Mouse (Mus musculus) embryonic facial prominence, embryonic 14.5 days (tissue): Measurements from ENCODE around the gene Rusc1. TPM values are rescaled to one million over a fixed set of nuclear protein-coding genes. Genes with fewer than 3 reads are reported as not detected.

Experiments
- ATAC-seq: fragments of 200-750 bp; cut with Nextera tagmentation; 2 replicates; pipeline ENCODE4 v1.8.0; 2017; ENCODE audit warnings: low read depth, moderate number of reproducible peaks, moderate TSS enrichment
- DNase-seq: peaks from one replicate; pipeline ENCODE4 v3.0.0-alpha.2; 2015; ENCODE audit warnings: low spot score
- H3K27ac ChIP-seq: fragments of 300-500 bp; sonication (generic); replicated peaks from 2 replicates; pipeline ENCODE4 v1.5.1; 2014; ENCODE audit warnings: low read depth, mild to moderate bottlenecking, low read length, moderate library complexity
- H3K27me3 ChIP-seq: fragments of 300-500 bp; sonication (generic); replicated peaks from 2 replicates; pipeline ENCODE4 v1.6.1; 2014; ENCODE audit warnings: low read length; ENCODE audit not compliant: control insufficient read depth, insufficient read depth
- H3K36me3 ChIP-seq: fragments of 300-500 bp; sonication (generic); 2 replicates; pipeline ENCODE4 v1.6.1; 2014; ENCODE audit warnings: low read length, mixed read lengths; ENCODE audit not compliant: control insufficient read depth, insufficient read depth
- H3K4me1 ChIP-seq: fragments of 300-500 bp; sonication (generic); 2 replicates; pipeline ENCODE4 v1.6.1; 2014; ENCODE audit warnings: antibody characterized with exemption, low read length; ENCODE audit not compliant: control insufficient read depth, insufficient read depth
- H3K4me2 ChIP-seq: fragments of 300-500 bp; sonication (generic); 2 replicates; pipeline ENCODE4 v1.6.1; 2014; ENCODE audit warnings: low read depth, mild to moderate bottlenecking, low read length, moderate library complexity, mixed read lengths
- H3K4me3 ChIP-seq: fragments of 300-500 bp; sonication (generic); 2 replicates; pipeline ENCODE4 v1.5.1; 2014; ENCODE audit warnings: low read depth, mild to moderate bottlenecking, low read length
- H3K9ac ChIP-seq: fragments of 300-500 bp; sonication (generic); 2 replicates; pipeline ENCODE4 v1.6.1; 2014; ENCODE audit warnings: low read depth, mild to moderate bottlenecking, low read length, moderate library complexity, mixed read lengths
- H3K9me3 ChIP-seq: fragments of 300-500 bp; sonication (generic); 2 replicates; pipeline ENCODE4 v1.6.1; 2016; ENCODE audit warnings: low read length; ENCODE audit not compliant: control insufficient read depth
- WGBS: fragments of 180-500 bp; shearing (Covaris S2); extraction: QIAGEN DNeasy Blood & Tissue Kit; methylation state at CpG from one replicate; pipeline ENCODE4 v1.1.7; 2014; 5-methylcytosine and 5-hydroxymethylcytosine counted together
- polyA plus RNA-seq: library from polyadenylated mRNA; unstranded; fragments of >200 nt; fragmentation: Nextera tagmentation; extraction: Ambion mirVana; gene quantifications from 2 replicates; pipeline ENCODE4 v1.2.1, GENCODE M21; 2014

Gene Rusc1
- 23.5 and 26.5 TPM in 2 replicates for polyA plus RNA-seq

GRCm38 (mm10) chr3:89093175-89093574, at the start of gene Rusc1:
Gene Rusc1, minus strand, starts transcription at chr3:89093311.
- peaks cover 4% of the 10 kb centered on the region; the same call in 1 of the 2 replicates for H3K27me3 ChIP-seq
- peak within 1 kb of the TSS; percentile 69 for H3K4me3 ChIP-seq
- H3K36me3 ChIP-seq, result peaks cover 37% of the 10 kb centered on the region
- H3K4me2 ChIP-seq, result peak within 1 kb of the TSS; percentile 100
- ATAC-seq (peak; percentile 59), DNase-seq (peak; percentile 91)
- H3K27ac ChIP-seq, result no peak within 1 kb of the TSS
- peaks cover 12% of the 10 kb centered on the region for H3K4me1 ChIP-seq
- H3K9me3 ChIP-seq, result no peaks in the 10 kb centered on the region
- 2% methylated on average over 18 of the region's 18 CpGs for WGBS
- peak within 1 kb of the TSS; percentile 76 for H3K9ac ChIP-seq

GRCm38 (mm10) chr3:89136365-89136764, 43.3 kb upstream of the Rusc1 start:
- peak; percentile 57; the same call in 1 of the 2 replicates for ATAC-seq

GRCm38 (mm10) chr3:89135958-89136357, 42.8 kb upstream of the Rusc1 start, which contains the start of gene Pklr:
Gene Pklr, plus strand, starts transcription at chr3:89136142.
- H3K4me3 ChIP-seq, result no peak within 1 kb of the TSS
- no peaks in the 10 kb centered on the region for H3K36me3 ChIP-seq
- no peak for ATAC-seq
- H3K4me1 ChIP-seq, result no peaks in the 10 kb centered on the region
- H3K9me3 ChIP-seq, result no peaks in the 10 kb centered on the region
- no peak for DNase-seq
- 66% methylated on average over 3 of the region's 3 CpGs for WGBS
- no peak within 1 kb of the TSS for H3K27ac ChIP-seq
- H3K27me3 ChIP-seq, result no peaks in the 10 kb centered on the region
- no peak within 1 kb of the TSS for H3K4me2 ChIP-seq
- no peak within 1 kb of the TSS for H3K9ac ChIP-seq

More at GRCm38 (mm10) chr3:89136365-89136764, 43.3 kb upstream of the Rusc1 start:
- no peak for DNase-seq
- no peak overlapping the region for H3K27ac ChIP-seq
- H3K4me3 ChIP-seq, result no peak overlapping the region
- WGBS, result 34% methylated on average over 9 of the region's 9 CpGs
- H3K4me2 ChIP-seq, result no peak overlapping the region
- no peak overlapping the region for H3K9ac ChIP-seq
- no peaks in the 10 kb centered on the region for H3K27me3 ChIP-seq
- no peaks in the 10 kb centered on the region for H3K9me3 ChIP-seq
- no peaks in the 10 kb centered on the region for H3K4me1 ChIP-seq
- H3K36me3 ChIP-seq, result no peaks in the 10 kb centered on the region

GRCm38 (mm10) chr3:89133752-89134151, 40.6 kb upstream of the Rusc1 start:
- no peak overlapping the region for H3K9ac ChIP-seq
- WGBS, result 85% methylated on average over 1 of the region's 1 CpGs
- H3K4me1 ChIP-seq, result no peaks in the 10 kb centered on the region

GRCm38 (mm10) chr3:89133063-89133450, 39.9 kb upstream of the Rusc1 start:
- 78% methylated on average over 7 of the region's 7 CpGs for WGBS
- Histone ChIP-seq H3K4me2 (no peak overlapping the region), H3K9ac (no peak overlapping the region), H3K4me1 (no peaks in the 10 kb centered on the region), H3K4me3 (no peak overlapping the region), H3K36me3 (no peaks in the 10 kb centered on the region), H3K27me3 (no peaks in the 10 kb centered on the region), H3K9me3 (no peaks in the 10 kb centered on the region), H3K27ac (no peak overlapping the region)
- DNase-seq, result no peak
- no peak for ATAC-seq

More at GRCm38 (mm10) chr3:89133752-89134151, 40.6 kb upstream of the Rusc1 start:
- no peak for DNase-seq
- Histone ChIP-seq H3K36me3 (no peaks in the 10 kb centered on the region), H3K27ac (no peak overlapping the region), H3K9me3 (no peaks in the 10 kb centered on the region), H3K4me3 (no peak overlapping the region), H3K27me3 (no peaks in the 10 kb centered on the region), H3K4me2 (no peak overlapping the region)
- ATAC-seq, result no peak

GRCm38 (mm10) chr3:89132285-89133062, 39.4 kb upstream of the Rusc1 start:
- Histone ChIP-seq H3K27ac (no peak overlapping the region), H3K9me3 (no peaks in the 10 kb centered on the region), H3K36me3 (no peaks in the 10 kb centered on the region), H3K4me1 (no peaks in the 10 kb centered on the region), H3K27me3 (no peaks in the 10 kb centered on the region), H3K4me3 (peak overlapping the region; percentile 33), H3K4me2 (peak overlapping the region; percentile 56), H3K9ac (peak overlapping the region; percentile 53)
- 13% methylated on average over 29 of the region's 30 CpGs for WGBS
- DNase-seq, result peak; percentile 23
- no peak for ATAC-seq

GRCm38 (mm10) chr3:89131816-89132215, 38.7 kb upstream of the Rusc1 start:
- DNase-seq (no peak), ATAC-seq (no peak)
- whole genome bisulfite sequencing, result 33% methylated on average over 4 of the region's 4 CpGs
- Histone ChIP-seq H3K9me3 (no peaks in the 10 kb centered on the region), H3K4me2 (peak overlapping the region; percentile 56), H3K4me3 (peak overlapping the region; percentile 33), H3K27ac (no peak overlapping the region), H3K36me3 (no peaks in the 10 kb centered on the region), H3K27me3 (no peaks in the 10 kb centered on the region), H3K9ac (peak overlapping the region; percentile 53; the same call in 1 of the 2 replicates), H3K4me1 (no peaks in the 10 kb centered on the region)

- no peak for DNase-seq
- Histone ChIP-seq H3K9me3 (no peaks in the 10 kb centered on the region), H3K4me2 (no peak overlapping the region), H3K9ac (no peak overlapping the region), H3K27ac (no peak overlapping the region), H3K4me1 (no peaks in the 10 kb centered on the region), H3K36me3 (no peaks in the 10 kb centered on the region), H3K4me3 (no peak overlapping the region), H3K27me3 (no peaks in the 10 kb centered on the region)
- ATAC-seq, result no peak
- 87% methylated on average over 3 of the region's 3 CpGs for WGBS
Measured at GRCm38 (mm10) chr3:89129908-89130307, 36.8 kb upstream of the Rusc1 start.

- Histone ChIP-seq H3K27ac (no peak overlapping the region), H3K36me3 (no peaks in the 10 kb centered on the region), H3K9me3 (no peaks in the 10 kb centered on the region)
Measured at GRCm38 (mm10) chr3:89125981-89126380, 32.9 kb upstream of the Rusc1 start.

More at GRCm38 (mm10) chr3:89125981-89126380, 32.9 kb upstream of the Rusc1 start:
- WGBS, result 91% methylated on average over 3 of the region's 3 CpGs
- Histone ChIP-seq H3K27me3 (no peaks in the 10 kb centered on the region), H3K4me1 (no peaks in the 10 kb centered on the region), H3K4me3 (no peak overlapping the region), H3K4me2 (no peak overlapping the region), H3K9ac (no peak overlapping the region)
- ATAC-seq, result no peak
- no peak for DNase-seq
